27 mouse cellular contexts compared by ENCODE assay signal in the genomic region with DNA sequence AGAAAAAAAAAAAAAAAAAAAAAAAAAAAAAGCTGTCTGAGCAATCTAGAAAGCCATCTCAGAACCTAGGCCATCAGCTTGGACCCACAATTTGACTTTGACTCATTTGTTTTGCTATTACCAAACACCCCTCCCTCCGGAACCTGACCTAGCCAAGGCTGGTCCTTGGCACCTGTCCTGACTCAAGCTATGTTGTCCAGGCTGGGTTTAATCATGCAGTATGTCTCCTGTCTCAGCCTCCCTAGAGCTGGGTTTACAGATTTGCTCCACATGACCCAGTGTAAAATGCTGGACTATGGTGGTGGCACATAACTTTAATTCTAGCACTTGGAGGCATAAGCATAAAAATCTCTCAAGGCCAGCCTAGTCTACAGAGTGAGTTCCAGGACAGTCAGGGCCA. TPM values are rescaled to one million over a fixed set of nuclear protein-coding genes. Genes with fewer than 3 reads are reported as not detected.
DNase-seq lines count a peak whose midpoint lies in the region; ATAC-seq and TF ChIP-seq lines count a peak whose summit lies in the region.
"Had no signal": no experiment of that assay in that cellular context is flagged by ENCODE, and none has a peak within 500 bp of the region (broad histone marks: within the 10 kb centered on the region; RNA-seq: fewer than 3 reads in every experiment).

No protein-coding gene starts in this region.

- ATAC-seq in forebrain, embryonic 14.5 days, result 0 out of 2 replicates have a peak, but pooled peaks have one; percentile 14
- ATAC-seq in forebrain, postnatal 0 days, result no peak
- ATAC-seq in intestine, postnatal 0 days, result peak; percentile 31; the same call in 1 of the 2 replicates
- no peak for ATAC-seq in intestine, embryonic 15.5 days
- peak; percentile 47; the same call in 1 of the 2 replicates for ATAC-seq in midbrain, embryonic 12.5 days (ENCODE audit: low FRiP score, low read depth)
- no peak for ATAC-seq in midbrain, embryonic 11.5 days (ENCODE audit: low FRiP score)
- peak; percentile 48; the same call in 1 of the 2 replicates for ATAC-seq in megakaryocyte-erythroid progenitor cell, adult 5-6 weeks (replicated peaks; ENCODE audit: low FRiP score, low TSS enrichment, poor library complexity, severe bottlenecking)
- ATAC-seq: CD4-positive, CD25-positive, alpha-beta regulatory T cell, adult 4 months; hindbrain, postnatal 0 days; midbrain, embryonic 13.5 days had no signal

- no peaks in the 10 kb centered on the region for H3K4me1 ChIP-seq in forebrain, embryonic 14.5 days (ENCODE audit: control insufficient read depth, insufficient read depth, low read length)
- H3K4me1 ChIP-seq in forebrain, postnatal 0 days (ENCODE audit: insufficient read depth), result no peaks in the 10 kb centered on the region
- H3K4me1 ChIP-seq in intestine, postnatal 0 days (replicated peaks; ENCODE audit: control insufficient read depth, insufficient read depth, low read length), result no peaks in the 10 kb centered on the region
- H3K4me1 ChIP-seq in intestine, embryonic 15.5 days (replicated peaks), result no peaks in the 10 kb centered on the region
- no peaks in the 10 kb centered on the region for H3K4me1 ChIP-seq in midbrain, embryonic 12.5 days
- no peaks in the 10 kb centered on the region for H3K4me1 ChIP-seq in midbrain, embryonic 11.5 days (ENCODE audit: control insufficient read depth, insufficient read depth, low read length)
- H3K4me1 ChIP-seq: forebrain, embryonic 12.5 days; kidney, embryonic 15.5 days; limb, embryonic 12.5 days; liver, embryonic 15.5 days; midbrain, embryonic 13.5 days had no signal

- H3K9ac ChIP-seq in forebrain, embryonic 14.5 days (ENCODE audit: low read length), result no peak overlapping the region
- no peak overlapping the region for H3K9ac ChIP-seq in forebrain, postnatal 0 days
- no peak overlapping the region for H3K9ac ChIP-seq in intestine, postnatal 0 days (ENCODE audit: low read depth, low read length)
- H3K9ac ChIP-seq in intestine, embryonic 15.5 days, result no peak overlapping the region
- no peak overlapping the region for H3K9ac ChIP-seq in midbrain, embryonic 12.5 days (replicated peaks)
- no peak overlapping the region for H3K9ac ChIP-seq in midbrain, embryonic 11.5 days (ENCODE audit: low read length)
- H3K9ac ChIP-seq: forebrain, embryonic 12.5 days; kidney, embryonic 15.5 days; limb, embryonic 12.5 days; liver, embryonic 15.5 days; lung, embryonic 14.5 days; midbrain, embryonic 13.5 days had no signal

- H3K27ac ChIP-seq in forebrain, embryonic 14.5 days (ENCODE audit: low read depth, low read length), result no peak overlapping the region
- no peak overlapping the region for H3K27ac ChIP-seq in forebrain, postnatal 0 days (ENCODE audit: low read depth, low read length)
- H3K27ac ChIP-seq in intestine, postnatal 0 days (ENCODE audit: low read depth, low read length), result no peak overlapping the region
- no peak overlapping the region for H3K27ac ChIP-seq in intestine, embryonic 15.5 days
- H3K27ac ChIP-seq in midbrain, embryonic 12.5 days (replicated peaks), result no peak overlapping the region
- H3K27ac ChIP-seq in midbrain, embryonic 11.5 days (ENCODE audit: low read depth, low read length), result no peak overlapping the region
- H3K27ac ChIP-seq: forebrain, embryonic 12.5 days; heart, adult 2 months; hindbrain, postnatal 0 days; kidney, embryonic 15.5 days; limb, embryonic 12.5 days; liver, embryonic 15.5 days; midbrain, embryonic 13.5 days had no signal

- H3K9me3 ChIP-seq in forebrain, embryonic 14.5 days (replicated peaks; ENCODE audit: control insufficient read depth, low read length), result no peaks in the 10 kb centered on the region
- H3K9me3 ChIP-seq in forebrain, postnatal 0 days (ENCODE audit: low read length), result no peaks in the 10 kb centered on the region
- H3K9me3 ChIP-seq in intestine, postnatal 0 days (ENCODE audit: control insufficient read depth), result no peaks in the 10 kb centered on the region
- H3K9me3 ChIP-seq in intestine, embryonic 15.5 days, result no peaks in the 10 kb centered on the region
- no peaks in the 10 kb centered on the region for H3K9me3 ChIP-seq in midbrain, embryonic 12.5 days
- no peaks in the 10 kb centered on the region for H3K9me3 ChIP-seq in midbrain, embryonic 11.5 days (ENCODE audit: control insufficient read depth, low read length)
- H3K9me3 ChIP-seq: forebrain, embryonic 12.5 days; kidney, embryonic 15.5 days; liver, embryonic 15.5 days; midbrain, embryonic 13.5 days had no signal

- DNase-seq in forebrain, embryonic 14.5 days (ENCODE audit: low spot score), result no peak
- DNase-seq in forebrain, postnatal 0 days, result no peak
- no peak for DNase-seq in midbrain, embryonic 11.5 days (ENCODE audit: low spot score, missing footprints)
- DNase-seq in layer of hippocampus, adult 11-12 months (ENCODE audit: low spot score), result no peak
- DNase-seq: adrenal gland, postnatal 25 days; cerebellum, adult 2 months; gastrocnemius, postnatal 25 days; heart, adult 2 months; kidney, adult 18-20 months; kidney, postnatal 4 days; lung, embryonic 14.5 days; lung, postnatal 14 days; spleen, adult 18-20 months; thymus, adult 2 months; thymus, postnatal 36 days had no signal

- WGBS in forebrain, embryonic 14.5 days, result 90% methylated on average over 1 of the region's 1 CpGs
- WGBS in forebrain, postnatal 0 days, result 90% methylated on average over 1 of the region's 1 CpGs
- 96% methylated on average over 1 of the region's 1 CpGs for WGBS in intestine, postnatal 0 days
- WGBS in intestine, embryonic 15.5 days, result 100% methylated on average over 1 of the region's 1 CpGs
- WGBS in midbrain, embryonic 12.5 days, result 96% methylated on average over 1 of the region's 1 CpGs
- 90% methylated on average over 1 of the region's 1 CpGs for WGBS in midbrain, embryonic 11.5 days

- TF ChIP-seq CTCF in forebrain, postnatal 0 days (IDR thresholded peaks at IDR 0.05; ENCODE audit: low read depth), result no peak
- TF ChIP-seq CTCF in intestine, postnatal 0 days (IDR thresholded peaks at IDR 0.05; ENCODE audit: low read depth), result no peak

- H3K27me3 ChIP-seq in forebrain, embryonic 14.5 days (replicated peaks; ENCODE audit: control insufficient read depth, insufficient read depth, low read length), result no peaks in the 10 kb centered on the region
- H3K27me3 ChIP-seq in forebrain, postnatal 0 days (ENCODE audit: insufficient read depth, low read length), result no peaks in the 10 kb centered on the region
- H3K27me3 ChIP-seq in intestine, postnatal 0 days (replicated peaks; ENCODE audit: control insufficient read depth, insufficient read depth, low read length), result no peaks in the 10 kb centered on the region
- no peaks in the 10 kb centered on the region for H3K27me3 ChIP-seq in intestine, embryonic 15.5 days (replicated peaks)
- H3K27me3 ChIP-seq in midbrain, embryonic 12.5 days, result no peaks in the 10 kb centered on the region
- H3K27me3 ChIP-seq in midbrain, embryonic 11.5 days (ENCODE audit: control insufficient read depth, insufficient read depth, low read length), result no peaks in the 10 kb centered on the region
- H3K27me3 ChIP-seq: forebrain, embryonic 12.5 days; kidney, embryonic 15.5 days; limb, embryonic 12.5 days; liver, embryonic 15.5 days; midbrain, embryonic 13.5 days had no signal

- H3K4me3 ChIP-seq in forebrain, embryonic 14.5 days (ENCODE audit: low read depth, low read length), result no peak overlapping the region
- no peak overlapping the region for H3K4me3 ChIP-seq in forebrain, postnatal 0 days (ENCODE audit: low read depth, low read length)
- no peak overlapping the region for H3K4me3 ChIP-seq in intestine, postnatal 0 days (ENCODE audit: low read depth, low read length)
- no peak overlapping the region for H3K4me3 ChIP-seq in intestine, embryonic 15.5 days (replicated peaks)
- H3K4me3 ChIP-seq in midbrain, embryonic 12.5 days, result no peak overlapping the region
- no peak overlapping the region for H3K4me3 ChIP-seq in midbrain, embryonic 11.5 days (ENCODE audit: low read depth, low read length)
- H3K4me3 ChIP-seq: erythroblast, embryonic 14.5 days; forebrain, embryonic 12.5 days; heart, adult 2 months; kidney, embryonic 15.5 days; limb, embryonic 12.5 days; liver, embryonic 15.5 days; midbrain, embryonic 13.5 days had no signal

- no peak overlapping the region for H3K4me2 ChIP-seq in forebrain, embryonic 14.5 days (ENCODE audit: low read length)
- no peak overlapping the region for H3K4me2 ChIP-seq in forebrain, postnatal 0 days (ENCODE audit: low read depth)
- H3K4me2 ChIP-seq in intestine, postnatal 0 days (replicated peaks; ENCODE audit: low read depth), result no peak overlapping the region
- H3K4me2 ChIP-seq in intestine, embryonic 15.5 days (replicated peaks), result no peak overlapping the region
- H3K4me2 ChIP-seq in midbrain, embryonic 12.5 days (replicated peaks), result no peak overlapping the region
- H3K4me2 ChIP-seq in midbrain, embryonic 11.5 days, result no peak overlapping the region
- H3K4me2 ChIP-seq: forebrain, embryonic 12.5 days; kidney, embryonic 15.5 days; limb, embryonic 12.5 days; liver, embryonic 15.5 days; lung, embryonic 14.5 days; midbrain, embryonic 13.5 days had no signal

- peaks cover 11% of the 10 kb centered on the region for H3K36me3 ChIP-seq in forebrain, embryonic 14.5 days (ENCODE audit: control insufficient read depth, insufficient read depth, low read length)
- H3K36me3 ChIP-seq in forebrain, postnatal 0 days (ENCODE audit: insufficient read depth), result peaks cover 12% of the 10 kb centered on the region
- H3K36me3 ChIP-seq in intestine, postnatal 0 days (ENCODE audit: control insufficient read depth, insufficient read depth), result peaks cover 8% of the 10 kb centered on the region; the same call in 1 of the 2 replicates
- no peaks in the 10 kb centered on the region; the same call in 1 of the 2 replicates for H3K36me3 ChIP-seq in intestine, embryonic 15.5 days
- H3K36me3 ChIP-seq in midbrain, embryonic 12.5 days, result peaks cover 18% of the 10 kb centered on the region
- no peaks in the 10 kb centered on the region for H3K36me3 ChIP-seq in midbrain, embryonic 11.5 days (ENCODE audit: control insufficient read depth, insufficient read depth, low read length)

RNA-seq across cellular contexts. Expression of a gene that starts 29.0 kb away (rescaled TPM):
- 14.4 and 20.7 TPM in 2 replicates for polyA plus RNA-seq in forebrain, embryonic 14.5 days (2014; fragmentation: Nextera tagmentation; extraction: Ambion mirVana)
- 19.6 and 29.9 TPM in 2 replicates for total RNA-seq in forebrain, postnatal 0 days (2014; rRNA removed)
- polyA plus RNA-seq in forebrain, postnatal 0 days (2015; fragmentation: Nextera tagmentation; extraction: Ambion mirVana), result 35.8 and 47.8 TPM in 2 replicates
- 305 and 311 TPM in 2 replicates for polyA plus RNA-seq in intestine, postnatal 0 days (2015; fragmentation: Nextera tagmentation; extraction: Ambion mirVana)
- 42.4 and 51.4 TPM in 2 replicates for polyA plus RNA-seq in intestine, embryonic 15.5 days (2015; fragmentation: Nextera tagmentation; extraction: Ambion mirVana)
- polyA plus RNA-seq in midbrain, embryonic 12.5 days (2016; fragmentation: Nextera tagmentation; extraction: Ambion mirVana), result 8.6 and 9.5 TPM in 2 replicates
- 6.0 and 6.7 TPM in 2 replicates for polyA plus RNA-seq in midbrain, embryonic 11.5 days (2014; fragmentation: Nextera tagmentation; extraction: Ambion mirVana)
- 0.79 and 3.5 TPM in 2 replicates for total RNA-seq in megakaryocyte-erythroid progenitor cell, adult 5-6 weeks (2014; fragmentation: Nextera tagmentation)
- 1.6 and 2.3 TPM in 2 replicates for total RNA-seq in megakaryocyte-erythroid progenitor cell, adult 5-6 weeks (2017)

RNA-seq across cellular contexts. Expression of a gene that starts 31.6 kb away (rescaled TPM):
- 546 and 597 TPM in 2 replicates for polyA plus RNA-seq in forebrain, embryonic 14.5 days (2014; fragmentation: Nextera tagmentation; extraction: Ambion mirVana)
- 295 and 321 TPM in 2 replicates for total RNA-seq in forebrain, postnatal 0 days (2014; rRNA removed)
- polyA plus RNA-seq in forebrain, postnatal 0 days (2015; fragmentation: Nextera tagmentation; extraction: Ambion mirVana), result 636 and 638 TPM in 2 replicates
- polyA plus RNA-seq in intestine, postnatal 0 days (2015; fragmentation: Nextera tagmentation; extraction: Ambion mirVana), result 215 and 227 TPM in 2 replicates
- 315 and 344 TPM in 2 replicates for polyA plus RNA-seq in intestine, embryonic 15.5 days (2015; fragmentation: Nextera tagmentation; extraction: Ambion mirVana)
- polyA plus RNA-seq in midbrain, embryonic 12.5 days (2016; fragmentation: Nextera tagmentation; extraction: Ambion mirVana), result 544 and 551 TPM in 2 replicates
- 573 and 605 TPM in 2 replicates for polyA plus RNA-seq in midbrain, embryonic 11.5 days (2014; fragmentation: Nextera tagmentation; extraction: Ambion mirVana)
- 253 and 288 TPM in 2 replicates for total RNA-seq in megakaryocyte-erythroid progenitor cell, adult 5-6 weeks (2014; fragmentation: Nextera tagmentation)
- total RNA-seq in megakaryocyte-erythroid progenitor cell, adult 5-6 weeks (2017), result 217 and 277 TPM in 2 replicates

Comparison
In these comparisons a context has a peak if more than half of its experiments do, and no peak if none do; other contexts are left out.
1. ATAC-seq: peak in forebrain, embryonic 14.5 days (single experiment), intestine, postnatal 0 days (single experiment), midbrain, embryonic 12.5 days (single experiment) and megakaryocyte-erythroid progenitor cell, adult 5-6 weeks (single experiment); none in forebrain, postnatal 0 days (single experiment), intestine, embryonic 15.5 days (single experiment) and midbrain, embryonic 11.5 days (single experiment).